Mouse (Mus musculus) thymus, adult 2 months (tissue): Measurements from ENCODE around the gene Gm20388.

Experiments
- CTCF ChIP-seq: fragments of 200-500 bp; IDR thresholded peaks from 2 replicates; pipeline ENCODE4 v1.5.1; 2012; ENCODE audit warnings: mild to moderate bottlenecking, control low read depth, low read length, moderate library complexity, borderline replicate concordance; ENCODE audit not compliant: control insufficient read depth, poor library complexity, insufficient read depth; ENCODE audit errors: extremely low read depth
- POLR2A ChIP-seq: fragments of 200-500 bp; IDR thresholded peaks from 2 replicates; pipeline ENCODE4 v1.6.1; 2012; ENCODE audit warnings: mild to moderate bottlenecking, low read length, control low read depth, moderate library complexity; ENCODE audit not compliant: control insufficient read depth, poor library complexity, insufficient read depth; ENCODE audit errors: extremely low read depth

DNA sequence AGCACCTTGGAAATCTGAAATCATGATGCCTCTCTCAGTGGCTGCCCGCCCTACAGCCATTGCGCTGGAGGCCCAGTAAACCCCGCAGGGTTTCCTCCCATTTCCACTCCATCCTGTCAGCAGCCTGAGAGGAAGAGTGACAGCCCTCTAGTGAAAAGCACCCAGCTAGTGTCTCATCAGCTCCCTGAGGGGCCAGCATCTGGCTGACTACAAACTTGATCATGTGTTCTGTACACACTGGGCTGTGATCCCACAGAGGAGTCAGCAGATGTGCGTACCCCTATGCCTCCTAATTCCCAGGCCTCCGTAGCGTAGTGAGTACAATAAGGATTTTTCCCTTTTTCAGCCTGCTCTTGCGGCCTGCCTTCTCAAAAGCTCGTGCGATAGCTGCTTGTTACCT is 4346.2 kb downstream of the Gm20388 start:
- TF ChIP-seq CTCF, result no peak
- TF ChIP-seq POLR2A, result no peak
